Mouse (Mus musculus) R1 (cell line): Measurements from ENCODE around the gene Dhx33.
A peak's percentile ranks its signal among the peaks of the same experiment; 100 is the strongest.

Experiments
- DNase-seq: peaks from one replicate; pipeline ENCODE4 v3.0.0-alpha.2; 2018; ENCODE audit warnings: low read depth, low spot score

Dhx33 gene

DNA sequence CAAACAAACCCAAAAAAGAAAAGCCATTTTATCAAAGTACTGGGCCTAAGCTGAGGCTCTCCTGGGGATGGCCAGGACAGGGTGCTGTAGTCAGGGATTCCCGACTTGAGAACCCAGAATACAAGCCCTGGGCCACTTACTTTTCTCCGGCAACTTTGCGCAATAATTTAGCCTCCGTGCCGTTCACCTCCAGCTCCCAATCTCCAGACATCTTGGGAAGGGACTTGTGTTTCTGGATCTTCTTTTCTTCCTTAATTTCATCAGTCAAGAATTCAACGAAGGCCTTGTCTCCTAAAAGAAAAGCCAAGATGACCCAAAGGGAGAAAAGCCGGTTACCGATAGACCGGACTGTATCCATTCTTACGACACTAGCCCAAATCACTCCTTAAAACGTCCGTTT lies 22.2 kb downstream of the Dhx33 start:
- no peak for DNase-seq

GRCm38 (mm10) chr11:70980751-70981510 lies 23.3 kb downstream of the Dhx33 start:
- DNase-seq = peak; percentile 84

DNA sequence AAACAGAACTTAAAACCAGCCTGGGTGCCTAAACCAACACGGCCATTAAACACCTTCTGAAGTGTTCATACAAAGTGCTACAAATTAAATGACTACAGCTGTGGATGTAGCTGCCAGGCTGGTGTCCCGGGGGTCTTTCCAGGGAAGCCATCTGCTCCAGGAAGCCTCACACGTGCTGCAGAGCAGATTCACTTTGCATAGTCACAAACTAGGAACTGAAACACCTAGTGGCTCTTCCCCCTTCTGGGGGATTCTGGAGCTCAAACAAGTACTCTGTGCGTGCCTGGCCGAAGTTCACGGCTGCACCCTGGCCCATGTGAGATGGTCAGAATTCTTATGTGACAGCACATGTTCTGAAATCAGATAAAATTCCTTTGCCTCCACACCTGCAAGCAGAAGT lies 24.0 kb downstream of the Dhx33 start:
- DNase-seq = peak; percentile 24

- DNase-seq = no peak
These were observed 26.9 kb downstream of the Dhx33 start for GRCm38 (mm10) chr11:70977293-70977692.

DNA sequence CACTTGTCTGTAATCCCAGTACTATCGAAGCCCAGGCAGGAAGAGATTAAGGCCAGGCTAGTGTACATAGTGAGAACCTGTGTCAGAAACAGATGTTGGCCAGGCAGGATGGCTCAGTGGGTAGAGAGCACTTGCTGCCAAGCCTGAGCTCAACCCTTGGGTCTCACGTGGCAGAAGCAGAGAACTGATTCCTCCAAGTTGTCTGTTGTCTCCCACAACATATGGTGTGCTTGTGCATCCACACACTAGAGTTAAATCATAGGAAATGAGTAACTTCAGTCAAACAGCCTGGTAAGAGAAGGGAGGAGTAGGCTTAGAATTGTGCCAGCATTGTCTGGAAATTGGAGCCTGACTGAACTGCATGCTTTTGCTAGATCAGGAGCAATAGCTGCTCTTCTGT lies 29.0 kb downstream of the Dhx33 start:
- no peak for DNase-seq

- peak; percentile 79 for DNase-seq
These were observed 30.3 kb downstream of the Dhx33 start for GRCm38 (mm10) chr11:70973947-70974346.

- DNase-seq = no peak
These were observed 31.7 kb downstream of the Dhx33 start for GRCm38 (mm10) chr11:70972586-70972985.

DNA sequence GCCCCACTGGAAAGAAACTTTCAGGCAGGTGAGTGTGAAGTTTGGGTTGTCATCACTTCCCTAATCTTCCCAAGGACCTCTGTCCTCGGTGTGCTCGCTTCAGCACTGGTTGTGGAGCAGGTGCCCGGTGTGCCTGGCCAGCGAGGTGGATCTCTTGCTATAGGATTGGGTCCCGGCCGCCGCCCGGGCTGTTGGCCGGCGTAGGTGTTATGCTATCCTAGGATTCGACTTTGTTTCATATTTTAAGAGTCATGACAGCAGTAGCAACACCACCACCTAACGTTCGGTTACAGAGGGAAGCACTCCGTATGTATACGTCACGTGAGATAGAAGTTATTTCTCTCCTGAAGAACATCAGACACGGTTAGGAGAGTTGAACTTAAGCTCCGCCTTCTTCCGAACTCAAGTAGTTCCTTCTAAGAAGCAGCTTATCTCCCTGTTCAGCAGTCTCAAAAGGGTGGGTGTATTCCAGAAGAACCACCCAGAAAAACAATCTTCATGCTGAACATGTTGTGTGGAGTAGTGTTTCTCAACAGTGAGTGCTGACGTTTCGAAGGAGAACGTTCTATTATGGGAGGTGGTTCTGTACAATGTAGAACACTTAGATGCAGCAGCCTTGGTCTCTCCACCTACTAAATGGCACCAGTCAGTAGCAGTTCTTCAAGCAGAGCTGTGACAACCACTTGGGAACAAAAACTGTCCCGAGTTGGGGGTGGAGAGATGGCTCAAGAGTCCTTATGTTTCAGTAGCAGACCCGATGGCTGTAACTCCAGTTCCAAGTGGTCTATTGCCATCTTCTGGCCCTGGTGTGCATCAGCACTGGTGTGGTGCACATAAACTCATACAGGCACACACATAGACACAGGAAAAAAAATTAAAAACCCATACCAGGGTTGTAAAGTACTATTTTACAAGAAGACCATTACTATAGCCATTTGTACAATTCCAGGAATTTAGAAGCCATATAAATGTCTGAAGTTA lies 33.4 kb downstream of the Dhx33 start:
- DNase-seq = peak; percentile 81

DNA sequence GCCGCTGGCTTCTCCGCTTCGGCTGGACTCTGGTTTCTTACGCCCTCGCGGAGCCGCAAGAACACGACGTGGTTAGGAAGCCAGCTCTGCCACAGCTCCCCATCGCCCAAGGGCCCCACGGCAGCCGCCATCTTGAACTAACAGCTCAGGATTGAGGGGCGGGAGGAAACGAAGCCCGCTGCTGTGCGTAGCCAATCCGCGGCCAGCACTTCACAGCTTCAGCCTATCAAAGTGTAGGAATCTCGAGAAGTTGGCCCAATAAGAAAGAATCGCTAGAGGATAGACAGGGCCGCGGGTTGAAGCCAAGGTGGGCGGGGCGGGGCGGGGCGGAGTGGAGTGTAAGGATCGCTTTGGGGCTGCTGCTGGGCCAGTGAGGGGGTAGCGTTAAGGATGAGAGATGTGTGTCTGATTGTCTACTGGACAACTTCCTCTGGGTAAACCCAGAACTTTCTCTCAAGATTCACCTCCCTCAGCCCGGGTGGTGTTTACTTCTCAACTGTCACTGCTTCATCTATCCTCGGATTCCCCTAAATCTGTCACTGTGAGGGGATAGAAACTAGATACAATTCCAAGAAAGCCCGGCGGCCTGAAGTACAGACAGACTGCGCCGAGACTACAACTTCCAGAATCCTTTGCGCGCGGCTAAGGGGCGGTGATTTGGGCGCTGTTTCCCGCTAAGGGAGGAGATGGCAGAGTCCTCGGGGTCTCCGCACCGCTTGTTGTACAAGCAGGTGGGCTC lies 34.2 kb downstream of the Dhx33 start, which contains the start of the genes Nup88 and Rpain:
Gene Nup88, minus strand, starts transcription at position 153 of the 739 bp plus-strand sequence.
Gene Rpain, plus strand, starts transcription at position 393 of the 739 bp plus-strand sequence.
- peak; percentile 99 for DNase-seq

- DNase-seq = peak; percentile 78
These were observed 34.9 kb downstream of the Dhx33 start for GRCm38 (mm10) chr11:70969271-70969794.

GRCm38 (mm10) chr11:70964222-70964907 lies 39.9 kb downstream of the Dhx33 start:
- DNase-seq = peak; percentile 90

- peak; percentile 85 for DNase-seq
These were observed 43.3 kb downstream of the Dhx33 start for GRCm38 (mm10) chr11:70960786-70961554.

GRCm38 (mm10) chr11:70954711-70955110 lies 49.5 kb downstream of the Dhx33 start:
- DNase-seq = peak; percentile 60

DNA sequence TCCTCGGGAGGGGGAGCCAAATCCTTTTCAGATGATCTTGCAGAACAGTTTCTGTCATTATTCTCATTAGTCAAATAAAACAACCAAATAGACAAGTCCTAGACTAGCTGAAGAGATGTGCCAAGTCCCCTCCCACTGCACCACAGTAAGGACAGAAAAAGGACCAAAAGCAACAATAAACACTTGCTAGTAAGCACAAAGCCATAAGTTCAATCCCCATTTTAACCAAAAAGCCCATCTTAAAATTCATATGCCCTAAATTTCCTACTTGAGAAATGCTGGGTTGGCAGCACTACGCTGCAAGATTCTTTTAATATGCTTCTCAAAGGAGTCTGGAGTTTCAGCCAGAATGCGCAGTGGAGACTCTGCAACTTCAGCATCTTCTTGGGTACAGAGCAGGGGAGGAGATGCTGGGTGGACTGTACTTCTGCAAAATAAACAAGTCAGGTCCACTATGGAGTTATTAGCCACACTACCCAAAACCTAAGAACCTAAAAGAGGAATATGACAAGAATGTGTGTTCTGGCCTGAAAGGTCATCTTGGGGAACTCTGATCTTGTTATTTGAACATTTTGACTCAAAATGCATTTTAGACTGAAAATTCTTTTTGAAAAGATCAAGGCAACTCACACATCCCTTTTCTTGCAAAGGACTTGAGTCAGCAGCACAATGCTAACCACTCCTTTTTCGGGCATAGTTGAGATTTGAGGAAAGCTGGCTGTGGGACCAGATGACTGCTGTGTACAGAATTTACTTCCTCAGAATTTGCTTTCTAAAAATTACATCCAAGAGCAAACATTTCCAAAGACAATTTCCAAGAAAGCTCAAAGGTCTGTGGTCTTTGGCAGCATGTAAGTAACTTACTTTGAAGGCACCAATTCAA lies 59.1 kb downstream of the Dhx33 start:
- no peak for DNase-seq

- no peak for DNase-seq
These were observed 60.6 kb downstream of the Dhx33 start for GRCm38 (mm10) chr11:70943651-70944050.

DNA sequence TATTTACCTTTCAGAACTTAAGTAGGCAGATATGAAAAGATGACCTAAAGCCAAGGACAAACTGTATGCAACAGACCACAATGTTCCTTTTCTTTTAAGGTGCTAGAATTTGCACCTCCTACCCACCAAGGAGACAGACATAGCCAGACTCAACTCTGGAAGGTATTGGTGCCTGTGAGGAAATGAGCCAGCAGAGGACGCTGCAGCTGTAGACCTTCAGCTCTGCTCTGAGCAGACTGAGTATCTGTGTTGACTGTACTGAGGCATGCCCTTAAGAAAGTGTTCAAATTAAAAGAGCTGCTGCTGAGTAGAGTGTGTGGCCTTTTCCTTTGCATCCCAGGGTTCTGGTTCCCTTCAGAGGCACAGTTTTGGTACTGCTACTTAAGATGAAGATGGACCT lies 61.6 kb downstream of the Dhx33 start:
- DNase-seq = peak; percentile 44

- peak; percentile 76 for DNase-seq
These were observed 68.9 kb downstream of the Dhx33 start for GRCm38 (mm10) chr11:70935316-70935715.
